Mouse (Mus musculus) granulocyte monocyte progenitor cell, adult 5-6 weeks (primary cell): ENCODE results near the gene Ptbp3. TPM values are rescaled to one million over a fixed set of nuclear protein-coding genes. Genes with fewer than 3 reads are reported as not detected.
"Not testable (repeated sequence)": the region's sequence is repeated elsewhere in the genome, so short reads cannot be mapped to it uniquely, and the experiment has no call there.

Experiments
- ATAC-seq: replicated peaks from 2 replicates; pipeline ENCODE4 v1.8.0; 2016; ENCODE audit warnings: mild to moderate bottlenecking, moderate TSS enrichment, inconsistent platforms; ENCODE audit not compliant: poor library complexity, severe bottlenecking
- total RNA-seq, 2 experiments: library from RNA; stranded (forward) in 1 of 2; stranded (reverse) in 1 of 2; fragments of 200-712, 200-1000 nt in 1 of 2; fragments of >200 nt in 1 of 2; fragmentation: Nextera tagmentation in 1 of 2; gene quantifications; 2 replicates each; pipeline ENCODE4 v1.2.3; 2014 to 2017

Ptbp3 gene
- 275 and 288 TPM in 2 replicates for total RNA-seq (2014; fragmentation: Nextera tagmentation)
- total RNA-seq (2017): 260 and 270 TPM in 2 replicates

DNA sequence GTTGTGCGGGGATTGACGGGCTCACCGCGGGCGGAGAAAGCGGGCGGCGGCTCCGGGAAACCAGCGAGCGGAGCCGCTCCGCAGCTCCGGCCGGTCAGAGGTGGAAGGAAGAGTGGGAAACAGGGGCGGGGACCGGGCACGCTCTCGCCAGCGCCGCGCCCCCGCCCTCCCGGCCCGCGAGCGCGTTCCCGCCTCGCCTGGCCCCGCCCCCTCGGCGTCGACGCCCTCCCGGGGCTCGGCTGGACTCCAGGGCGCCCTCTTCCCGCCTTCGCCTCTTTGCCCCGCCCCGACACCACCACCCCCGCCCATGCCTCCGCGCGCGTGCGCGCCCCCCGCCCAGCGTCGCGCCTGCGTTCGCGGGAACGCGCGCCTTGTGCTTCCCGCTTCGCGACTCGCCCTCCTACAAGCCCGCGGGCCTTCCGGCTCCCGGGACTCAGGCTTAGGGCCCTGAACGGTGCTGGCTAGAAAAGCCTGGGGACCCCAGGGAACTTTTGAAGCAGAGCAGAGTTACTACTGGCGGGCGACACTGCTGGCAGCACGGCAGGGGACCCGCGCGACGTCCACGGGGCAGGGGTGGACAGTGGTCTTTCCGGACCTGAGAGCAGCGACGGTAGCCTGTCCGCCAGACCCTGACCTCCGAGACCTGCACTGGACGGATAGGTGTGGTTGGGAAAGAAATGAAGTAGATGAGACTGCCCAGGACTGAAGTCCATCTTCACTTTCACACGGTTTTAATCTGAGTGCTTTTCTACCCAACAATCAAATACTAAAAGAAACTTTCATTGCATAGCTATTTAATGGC is at the start of gene Ptbp3:
Ptbp3 (minus strand) TSS at position 190 of the 802 bp plus-strand sequence.
- peak; percentile 70 for ATAC-seq

DNA sequence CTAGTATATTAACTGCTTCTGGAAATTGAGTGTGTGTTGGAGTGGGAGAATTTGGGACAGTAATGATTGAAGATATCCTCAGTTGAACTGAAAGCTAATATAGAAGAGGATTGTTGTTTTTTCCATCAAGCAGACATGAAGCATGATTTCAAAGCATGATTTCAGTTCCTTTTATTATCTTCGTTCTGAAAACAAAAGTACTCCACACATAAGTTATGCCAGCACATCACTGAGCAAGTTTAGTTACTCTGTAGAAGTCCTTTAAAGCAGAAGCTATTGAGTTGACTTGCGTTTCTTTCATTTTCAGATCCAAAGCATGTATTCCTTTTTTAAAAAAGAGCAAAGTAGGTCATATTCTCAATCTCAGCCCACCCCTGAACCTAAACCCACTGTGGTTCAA is 47.4 kb upstream of the Ptbp3 start:
- peak; percentile 40 for ATAC-seq

DNA sequence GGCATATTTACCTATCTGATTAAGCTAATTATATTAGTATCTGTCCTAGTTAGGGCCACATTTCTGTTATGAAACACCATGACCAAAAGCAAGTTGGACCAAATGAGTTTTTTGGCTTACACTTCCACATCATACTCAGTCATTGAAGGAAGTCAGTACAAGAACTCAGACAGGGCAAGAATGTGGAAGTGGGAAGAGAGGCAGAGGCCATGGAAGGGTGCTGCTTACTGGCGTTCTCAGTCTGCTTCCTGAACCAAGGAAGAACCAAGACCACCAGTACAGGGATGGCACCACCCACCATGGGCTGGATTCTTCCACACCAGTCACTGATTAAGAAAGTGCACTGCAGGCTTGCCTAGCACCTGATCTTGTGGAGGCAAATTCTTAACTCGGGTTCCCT is 45.5 kb upstream of the Ptbp3 start:
- peak; percentile 77 for ATAC-seq

DNA sequence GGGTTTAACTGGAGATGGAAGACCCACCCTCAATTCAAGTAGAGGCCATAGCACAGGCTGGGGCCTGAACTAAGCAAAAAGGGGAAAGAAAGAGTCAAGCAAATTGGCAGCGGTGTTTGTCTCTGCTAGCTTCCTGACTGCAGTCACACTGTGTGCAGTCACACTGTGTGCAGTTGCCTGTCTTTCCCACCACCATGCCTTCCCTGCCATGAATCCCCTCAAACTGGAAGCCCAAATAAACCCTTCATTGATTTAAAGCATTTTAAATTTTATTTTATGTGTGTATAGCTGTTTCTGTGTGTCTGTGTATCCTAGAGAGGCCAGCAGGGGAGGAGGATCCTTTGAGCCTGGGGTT is 38.7 kb upstream of the Ptbp3 start:
- no peak for ATAC-seq

GRCm38 (mm10) chr4:59587215-59587871 is 38.2 kb upstream of the Ptbp3 start:
- peak; percentile 91 for ATAC-seq

GRCm38 (mm10) chr4:59585097-59585496 is 35.9 kb upstream of the Ptbp3 start:
- no peak for ATAC-seq

DNA sequence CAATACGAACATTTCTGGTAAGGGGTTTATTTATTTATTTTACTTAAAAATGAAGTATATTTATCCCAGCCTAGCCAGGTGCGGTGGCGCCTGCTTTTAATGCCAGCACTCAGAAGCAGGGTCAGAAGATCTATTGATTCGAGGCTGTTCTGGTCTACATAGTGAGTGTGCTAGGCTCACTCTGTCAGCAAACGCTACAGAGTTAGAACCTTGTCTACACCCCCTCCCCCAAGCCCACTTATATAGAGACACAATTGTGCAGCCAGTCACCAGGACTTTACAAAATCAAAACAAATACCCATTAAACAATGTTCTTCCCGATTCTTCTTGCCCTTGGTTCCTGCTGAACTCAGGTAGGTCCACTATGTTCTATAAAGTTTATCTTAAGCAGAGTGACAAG is 33.0 kb upstream of the Ptbp3 start:
- ATAC-seq: no peak

- peak; percentile 91 for ATAC-seq
These were observed 32.4 kb upstream of the Ptbp3 start, which contains the start of gene Hsdl2 for GRCm38 (mm10) chr4:59581314-59582185. TSS of gene Hsdl2 (plus strand) at chr4:59581563.

GRCm38 (mm10) chr4:59580495-59581281 is 31.5 kb upstream of the Ptbp3 start:
- peak; percentile 17 for ATAC-seq

GRCm38 (mm10) chr4:59575184-59575958 is 26.2 kb upstream of the Ptbp3 start:
- peak; percentile 97 for ATAC-seq

DNA sequence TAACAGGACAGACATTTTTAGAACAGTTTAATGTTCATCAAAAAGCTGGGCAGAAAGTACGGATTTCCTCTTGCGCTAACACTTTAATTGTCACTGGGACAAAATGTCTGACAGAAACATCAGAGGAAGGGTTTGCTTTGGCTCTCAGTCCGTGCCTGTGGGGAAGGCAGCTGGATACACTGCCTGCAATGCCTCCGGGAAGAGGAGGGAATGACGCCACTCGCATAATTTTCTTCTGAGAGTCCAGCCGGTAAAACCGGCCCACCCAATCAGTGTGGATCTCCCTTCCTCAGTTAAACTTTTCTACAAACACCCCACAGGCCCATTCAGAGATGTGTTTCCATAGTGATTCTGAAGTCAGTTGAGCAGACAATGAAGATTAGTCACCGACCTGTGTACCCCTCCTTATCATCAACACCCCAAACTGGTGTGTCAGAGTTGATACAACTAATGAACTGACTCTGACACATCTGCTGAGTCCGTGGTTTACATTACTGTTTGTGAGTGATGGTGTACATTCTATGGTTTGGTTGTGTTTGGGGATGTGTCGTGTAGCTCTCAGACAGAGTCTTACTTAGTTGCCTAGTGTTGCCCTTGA is 23.5 kb upstream of the Ptbp3 start:
- no peak for ATAC-seq

- not testable (repeated sequence) for ATAC-seq
These were observed 21.4 kb upstream of the Ptbp3 start for GRCm38 (mm10) chr4:59570519-59570918.

DNA sequence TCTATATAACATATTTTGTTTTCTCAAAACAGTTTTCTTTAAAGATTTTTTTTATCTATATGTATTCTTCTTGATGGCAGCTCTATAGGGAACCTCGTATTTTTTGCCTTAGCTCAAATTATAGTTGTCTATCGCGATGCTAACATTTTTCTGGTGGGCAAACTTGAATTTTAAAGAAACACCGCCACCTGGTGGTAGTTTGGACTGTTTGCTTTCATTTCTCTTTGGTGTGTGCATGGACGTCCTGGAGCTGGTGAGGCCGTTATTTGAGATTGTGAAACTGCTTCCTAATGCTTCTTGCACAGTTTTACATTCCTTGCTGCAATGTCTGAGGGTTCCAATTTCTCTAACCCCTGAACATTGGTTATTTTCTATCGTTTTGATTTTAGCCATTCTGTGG is 20.4 kb upstream of the Ptbp3 start:
- peak; percentile 81 for ATAC-seq

DNA sequence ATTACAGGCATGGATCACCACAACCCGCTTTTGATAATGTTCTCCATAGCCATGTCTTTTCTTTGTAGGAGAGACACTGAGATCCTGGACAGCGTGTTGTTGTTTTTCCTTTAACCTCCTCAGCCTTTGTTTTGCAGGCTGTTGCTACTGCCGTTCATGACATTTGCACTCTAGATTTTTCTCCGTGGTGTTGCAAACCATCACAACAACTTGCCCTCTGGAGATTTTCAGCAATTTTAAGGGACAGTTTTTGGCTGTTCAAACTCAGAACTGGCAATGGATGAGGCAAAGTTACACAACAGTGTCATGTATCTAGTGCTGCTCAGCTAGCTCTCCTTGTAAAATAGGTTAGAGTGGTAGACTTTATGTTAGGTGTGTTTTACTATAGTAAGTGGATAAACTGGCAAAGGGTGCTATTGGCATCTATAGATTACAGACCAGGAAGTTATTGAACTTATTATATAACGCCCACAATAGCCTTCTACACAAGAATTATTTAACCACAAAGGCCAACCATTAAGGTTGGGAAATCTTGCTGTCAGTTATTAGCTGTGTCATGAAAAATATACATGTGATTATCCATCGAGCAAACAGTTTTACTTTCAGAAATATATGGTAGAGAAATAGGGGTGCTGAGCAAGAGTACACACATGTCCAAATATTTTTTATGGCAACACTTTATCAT is 18.6 kb upstream of the Ptbp3 start:
- peak; percentile 23 for ATAC-seq

DNA sequence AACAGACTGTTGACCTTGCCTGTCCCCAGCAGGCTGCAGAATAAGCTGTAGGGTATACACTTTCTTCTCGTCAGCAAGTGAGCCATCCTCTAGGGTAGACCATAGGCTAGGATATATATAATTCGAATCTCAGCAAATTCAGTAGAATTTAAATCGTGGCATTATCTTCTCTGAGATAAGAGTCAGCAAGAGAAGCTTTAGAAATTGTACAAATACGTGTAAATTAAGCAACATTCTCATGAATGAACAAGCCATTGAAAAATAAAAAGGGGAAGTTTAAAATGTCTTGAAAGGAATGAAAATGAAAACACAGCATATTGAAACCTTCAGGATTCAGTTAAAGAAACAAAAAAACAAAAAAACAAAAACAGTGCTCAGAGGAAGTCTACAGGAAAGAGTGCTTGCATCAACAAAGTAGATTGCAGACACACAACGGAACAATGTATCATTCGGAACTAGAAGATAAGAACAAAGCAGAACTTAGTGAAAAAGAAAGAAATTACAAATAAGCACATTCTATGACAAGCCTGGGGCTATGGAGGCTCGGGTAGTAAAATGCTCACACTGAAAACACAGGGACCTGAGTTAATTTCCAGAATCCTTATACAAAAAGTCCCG is 16.5 kb upstream of the Ptbp3 start:
- ATAC-seq: peak; percentile 76

DNA sequence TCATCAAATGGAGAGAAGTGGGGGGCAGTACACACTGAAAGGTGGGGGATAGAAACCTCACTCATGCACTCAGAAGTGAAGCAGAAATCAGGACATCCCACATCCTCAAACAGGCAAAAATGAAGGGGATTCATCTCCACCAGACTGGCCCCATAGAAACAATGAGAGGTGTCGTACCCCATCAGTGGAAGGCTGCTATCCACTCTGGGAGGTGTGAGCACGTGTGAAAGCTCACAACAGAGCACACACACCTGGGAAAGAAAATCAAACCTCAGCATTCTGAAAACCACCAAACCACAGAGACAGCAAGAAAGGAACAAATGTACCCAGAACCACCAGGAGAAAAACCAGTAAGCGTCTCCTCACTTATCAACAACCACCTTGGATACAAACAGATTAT is 15.0 kb upstream of the Ptbp3 start:
- ATAC-seq: no peak

- ATAC-seq: no peak
These were observed 11.0 kb upstream of the Ptbp3 start for GRCm38 (mm10) chr4:59560141-59560540.
